Mouse (Mus musculus) brain, embryonic 14.5 days (tissue): ENCODE data around the gene Gatad2a. TPM values are rescaled to one million over a fixed set of nuclear protein-coding genes. Genes with fewer than 3 reads are reported as not detected.
"Not testable (repeated sequence)": the region's sequence is repeated elsewhere in the genome, so short reads cannot be mapped to it uniquely, and the experiment has no call there.

Experiments
- DNase-seq: peaks from one replicate; pipeline ENCODE4 v3.0.0-alpha.2; 2011; ENCODE audit warnings: low read depth
- CTCF ChIP-seq: fragments of 200-500 bp; IDR thresholded peaks from 2 replicates; pipeline ENCODE4 v1.5.1; 2012; ENCODE audit warnings: inconsistent platforms, mild to moderate bottlenecking, moderate library complexity, borderline replicate concordance; ENCODE audit not compliant: insufficient read depth, insufficient read length; ENCODE audit errors: extremely low read depth
- POLR2A ChIP-seq: fragments of 200-500 bp; IDR thresholded peaks from 2 replicates; pipeline ENCODE4 v1.6.1; 2012; ENCODE audit warnings: mild to moderate bottlenecking, inconsistent platforms, borderline replicate concordance; ENCODE audit not compliant: poor library complexity, insufficient read depth, insufficient read length, severe bottlenecking; ENCODE audit errors: extremely low read depth
- polyA plus RNA-seq: library from polyadenylated mRNA; depleted of rRNA; stranded (reverse); fragments of >200 nt; gene quantifications from 2 replicates; pipeline ENCODE4 v1.2.3, GENCODE M21; 2012

Gene Gatad2a
- polyA plus RNA-seq, 1 experiment, result 41.2 TPM

- TF ChIP-seq POLR2A, result no peak
- TF ChIP-seq CTCF, result no peak
- no peak for DNase-seq
These were observed 9.0 kb upstream of the Gatad2a start for GRCm38 (mm10) chr8:70005178-70005577.

DNA sequence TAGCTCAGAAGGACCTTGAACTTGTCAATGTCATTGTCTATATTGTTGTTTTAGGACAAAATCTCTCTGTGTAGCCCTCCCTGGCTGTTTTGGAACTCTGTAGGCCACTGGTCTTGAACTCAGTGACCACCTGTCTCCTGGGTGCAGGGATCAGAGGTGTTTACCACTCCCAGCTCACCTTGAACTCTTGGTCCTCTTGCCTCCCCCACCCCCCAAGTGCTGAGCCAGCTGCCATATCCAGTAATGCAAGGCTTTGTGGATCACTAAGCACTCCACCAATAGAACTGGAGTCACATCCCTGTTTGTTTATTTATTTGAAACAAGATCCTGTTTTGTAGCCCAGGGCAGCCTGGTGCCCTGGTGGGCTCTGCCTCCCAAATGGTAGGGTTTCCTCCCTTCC, 8.2 kb upstream of the Gatad2a start:
- no peak for DNase-seq
- TF ChIP-seq CTCF (no peak), POLR2A (no peak)

- no peak for DNase-seq
- TF ChIP-seq POLR2A, result no peak
- TF ChIP-seq CTCF, result no peak
These were observed 7.0 kb upstream of the Gatad2a start for GRCm38 (mm10) chr8:70003204-70003657.

DNA sequence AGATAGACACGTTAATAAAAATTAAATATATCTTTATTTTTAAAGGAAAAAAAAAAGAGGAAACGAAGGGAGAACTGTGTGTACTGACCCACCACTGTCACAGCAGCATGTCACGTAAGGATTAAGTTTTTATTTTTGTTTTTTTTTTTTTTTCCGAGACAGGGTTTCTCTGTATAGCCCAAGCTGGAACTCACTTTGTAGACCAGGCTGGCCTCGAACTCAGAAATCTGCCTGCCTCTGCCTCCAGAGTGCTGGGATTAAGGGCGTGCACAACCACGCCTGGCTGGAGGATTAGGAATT, 5.7 kb upstream of the Gatad2a start:
- DNase-seq, result not testable (repeated sequence)

GRCm38 (mm10) chr8:70001176-70001891, 5.2 kb upstream of the Gatad2a start:
- peak; percentile 66 for DNase-seq
- TF ChIP-seq CTCF (peak; percentile 54), POLR2A (no peak)

- no peak for DNase-seq
- TF ChIP-seq POLR2A (no peak), CTCF (no peak)
These were observed 4.0 kb upstream of the Gatad2a start for GRCm38 (mm10) chr8:70000226-70000625.

- no peak for DNase-seq
- TF ChIP-seq CTCF, result no peak
- TF ChIP-seq POLR2A, result no peak
These were observed 3.1 kb upstream of the Gatad2a start for GRCm38 (mm10) chr8:69999236-69999635.

DNA sequence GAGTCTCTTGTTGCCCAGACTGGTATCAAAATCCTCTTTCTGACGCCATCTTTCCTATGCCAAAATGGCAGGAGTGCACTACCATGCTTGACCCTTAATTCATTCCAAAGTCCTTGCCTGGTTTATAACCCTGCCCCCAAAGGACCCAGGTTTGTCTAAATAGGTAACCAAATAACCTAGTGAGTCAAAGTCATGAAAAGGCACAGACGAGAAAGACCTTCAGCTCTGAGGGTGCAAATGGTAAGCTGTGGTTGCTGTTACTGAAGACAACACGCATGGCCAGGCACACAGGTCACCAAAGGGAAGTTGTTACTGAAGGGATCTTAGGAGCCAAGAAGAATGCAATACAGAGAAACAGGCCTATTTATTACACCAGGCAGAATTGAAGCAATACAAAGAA, 2.5 kb upstream of the Gatad2a start:
- TF ChIP-seq POLR2A, result no peak
- no peak for TF ChIP-seq CTCF
- DNase-seq, result no peak

GRCm38 (mm10) chr8:69996589-69997285, 553 bp upstream of the Gatad2a start:
- no peak for TF ChIP-seq CTCF
- TF ChIP-seq POLR2A, result 0 out of 2 replicates have a peak, but pooled peaks have one; percentile 44
- DNase-seq, result no peak

GRCm38 (mm10) chr8:69995422-69995775, 785 bp downstream of the Gatad2a start:
- TF ChIP-seq CTCF (no peak), POLR2A (no peak)
- no peak for DNase-seq

GRCm38 (mm10) chr8:69988936-69989335, 7.2 kb downstream of the Gatad2a start:
- not testable (repeated sequence) for DNase-seq

GRCm38 (mm10) chr8:69987744-69988143, 8.4 kb downstream of the Gatad2a start:
- no peak for TF ChIP-seq POLR2A
- TF ChIP-seq CTCF, result no peak
- DNase-seq, result no peak
